Mouse (Mus musculus): ENCODE data around the gene Scaf4. TPM values are rescaled to one million over a fixed set of nuclear protein-coding genes. Genes with fewer than 3 reads are reported as not detected.
A peak's percentile ranks its signal among the peaks of the same experiment; 100 is the strongest.

The Scaf4 gene
- polyA plus RNA-seq, 1 experiment from 2014 or later: 17.3 TPM

- WGBS: 34% methylated on average over 21 of the region's 22 CpGs
- H3K9ac ChIP-seq (ENCODE audit: low read depth, low read length): peak overlapping the region; percentile 20; the same call in 1 of the 2 replicates
- DNase-seq (ENCODE audit: low spot score) (no peak), ATAC-seq (replicated peaks; ENCODE audit: low FRiP score, low read depth) (no peak)
- H3K36me3 ChIP-seq (ENCODE audit: insufficient read depth, low read length): no peaks in the 10 kb centered on the region
- no peak overlapping the region for H3K27ac ChIP-seq
- H3K9me3 ChIP-seq (replicated peaks; ENCODE audit: low read length): no peaks in the 10 kb centered on the region
- peak overlapping the region; percentile 13; the same call in 1 of the 2 replicates for H3K4me2 ChIP-seq (ENCODE audit: low read length)
- H3K4me1 ChIP-seq (replicated peaks; ENCODE audit: insufficient read depth, low read length): no peaks in the 10 kb centered on the region
- H3K4me3 ChIP-seq (replicated peaks; ENCODE audit: low read depth, low read length): no peak overlapping the region
- TF ChIP-seq CTCF (IDR thresholded peaks at IDR 0.05; ENCODE audit: low read depth): no peak
- no peaks in the 10 kb centered on the region for H3K27me3 ChIP-seq (ENCODE audit: insufficient read depth, low read length)
These were observed 13.4 kb upstream of the Scaf4 start for GRCm38 (mm10) chr16:90297479-90298425.

GRCm38 (mm10) chr16:90291675-90292074 lies 7.4 kb upstream of the Scaf4 start:
- no peak overlapping the region for H3K27ac ChIP-seq
- no peaks in the 10 kb centered on the region for H3K27me3 ChIP-seq (ENCODE audit: insufficient read depth, low read length)
- no peak for ATAC-seq (replicated peaks; ENCODE audit: low FRiP score, low read depth)
- TF ChIP-seq CTCF (IDR thresholded peaks at IDR 0.05; ENCODE audit: low read depth): no peak
- H3K9ac ChIP-seq (ENCODE audit: low read depth, low read length): no peak overlapping the region
- no peaks in the 10 kb centered on the region for H3K4me1 ChIP-seq (replicated peaks; ENCODE audit: insufficient read depth, low read length)
- no peak overlapping the region for H3K4me3 ChIP-seq (replicated peaks; ENCODE audit: low read depth, low read length)
- no peak overlapping the region for H3K4me2 ChIP-seq (ENCODE audit: low read length)
- DNase-seq (ENCODE audit: low spot score): no peak
- H3K9me3 ChIP-seq (replicated peaks; ENCODE audit: low read length): no peaks in the 10 kb centered on the region
- H3K36me3 ChIP-seq (ENCODE audit: insufficient read depth, low read length): no peaks in the 10 kb centered on the region
- WGBS: 57% methylated on average over 6 of the region's 6 CpGs

GRCm38 (mm10) chr16:90290962-90291361 lies 6.7 kb upstream of the Scaf4 start:
- Histone ChIP-seq H3K4me2 (ENCODE audit: low read length) (no peak overlapping the region), H3K4me3 (replicated peaks; ENCODE audit: low read depth, low read length) (no peak overlapping the region), H3K27me3 (ENCODE audit: insufficient read depth, low read length) (no peaks in the 10 kb centered on the region), H3K36me3 (ENCODE audit: insufficient read depth, low read length) (no peaks in the 10 kb centered on the region), H3K9ac (ENCODE audit: low read depth, low read length) (no peak overlapping the region), H3K9me3 (replicated peaks; ENCODE audit: low read length) (no peaks in the 10 kb centered on the region), H3K4me1 (replicated peaks; ENCODE audit: insufficient read depth, low read length) (no peaks in the 10 kb centered on the region), H3K27ac (no peak overlapping the region)
- 56% methylated on average over 9 of the region's 9 CpGs for WGBS
- ATAC-seq (replicated peaks; ENCODE audit: low FRiP score, low read depth) (no peak), DNase-seq (ENCODE audit: low spot score) (no peak)
- TF ChIP-seq CTCF (IDR thresholded peaks at IDR 0.05; ENCODE audit: low read depth): no peak

GRCm38 (mm10) chr16:90284916-90285315 lies 613 bp upstream of the Scaf4 start:
- Histone ChIP-seq H3K4me2 (ENCODE audit: low read length) (peak overlapping the region; percentile 74), H3K27me3 (ENCODE audit: insufficient read depth, low read length) (no peaks in the 10 kb centered on the region), H3K27ac (peak overlapping the region; percentile 98), H3K36me3 (ENCODE audit: insufficient read depth, low read length) (no peaks in the 10 kb centered on the region), H3K9ac (ENCODE audit: low read depth, low read length) (peak overlapping the region; percentile 97), H3K9me3 (replicated peaks; ENCODE audit: low read length) (no peaks in the 10 kb centered on the region), H3K4me3 (replicated peaks; ENCODE audit: low read depth, low read length) (peak overlapping the region; percentile 100), H3K4me1 (replicated peaks; ENCODE audit: insufficient read depth, low read length) (peaks cover 22% of the 10 kb centered on the region)
- no peak for TF ChIP-seq CTCF (IDR thresholded peaks at IDR 0.05; ENCODE audit: low read depth)
- ATAC-seq (replicated peaks; ENCODE audit: low FRiP score, low read depth) (peak; percentile 5; the same call in 1 of the 2 replicates), DNase-seq (ENCODE audit: low spot score) (peak; percentile 59)
- WGBS: 4% methylated on average over 15 of the region's 15 CpGs

GRCm38 (mm10) chr16:90283266-90283904 lies 918 bp downstream of the Scaf4 start:
- peak overlapping the region; percentile 97 for H3K9ac ChIP-seq (ENCODE audit: low read depth, low read length)
- H3K27ac ChIP-seq: peak overlapping the region; percentile 98
- no peak for TF ChIP-seq CTCF (IDR thresholded peaks at IDR 0.05; ENCODE audit: low read depth)
- peak overlapping the region; percentile 74 for H3K4me2 ChIP-seq (ENCODE audit: low read length)
- H3K4me3 ChIP-seq (replicated peaks; ENCODE audit: low read depth, low read length): peak overlapping the region; percentile 100
- no peaks in the 10 kb centered on the region for H3K27me3 ChIP-seq (ENCODE audit: insufficient read depth, low read length)
- H3K4me1 ChIP-seq (replicated peaks; ENCODE audit: insufficient read depth, low read length): peaks cover 22% of the 10 kb centered on the region
- H3K9me3 ChIP-seq (replicated peaks; ENCODE audit: low read length): no peaks in the 10 kb centered on the region
- ATAC-seq (replicated peaks; ENCODE audit: low FRiP score, low read depth): peak; percentile 40
- no peaks in the 10 kb centered on the region for H3K36me3 ChIP-seq (ENCODE audit: insufficient read depth, low read length)
- WGBS: under 1% methylated on average over 39 of the region's 53 CpGs
- DNase-seq (ENCODE audit: low spot score): peak; percentile 47

GRCm38 (mm10) chr16:90282620-90283265 lies 1.6 kb downstream of the Scaf4 start:
- Histone ChIP-seq H3K27ac (peak overlapping the region; percentile 98; the same call in 1 of the 2 replicates), H3K4me2 (ENCODE audit: low read length) (peak overlapping the region; percentile 74), H3K4me3 (replicated peaks; ENCODE audit: low read depth, low read length) (peak overlapping the region; percentile 100), H3K9me3 (replicated peaks; ENCODE audit: low read length) (no peaks in the 10 kb centered on the region), H3K36me3 (ENCODE audit: insufficient read depth, low read length) (no peaks in the 10 kb centered on the region), H3K4me1 (replicated peaks; ENCODE audit: insufficient read depth, low read length) (peaks cover 22% of the 10 kb centered on the region), H3K9ac (ENCODE audit: low read depth, low read length) (peak overlapping the region; percentile 97), H3K27me3 (ENCODE audit: insufficient read depth, low read length) (no peaks in the 10 kb centered on the region)
- no peak for TF ChIP-seq CTCF (IDR thresholded peaks at IDR 0.05; ENCODE audit: low read depth)
- ATAC-seq (replicated peaks; ENCODE audit: low FRiP score, low read depth) (no peak), DNase-seq (ENCODE audit: low spot score) (no peak)
- WGBS: 30% methylated on average over 14 of the region's 14 CpGs
